Mouse (Mus musculus) liver, adult (tissue): ENCODE data around the gene Prnd.

Source experiments
- GATA4 ChIP-seq: IDR thresholded peaks from 2 replicates; pipeline ENCODE4 v1.6.1; 2014; ENCODE audit warnings: mild to moderate bottlenecking, low read length; ENCODE audit not compliant: insufficient replicate concordance

Prnd gene

GRCm38 (mm10) chr2:131994971-131995370 lies 44.3 kb downstream of the Prnd start:
- no peak for TF ChIP-seq GATA4

GRCm38 (mm10) chr2:131995742-131996141 lies 45.1 kb downstream of the Prnd start:
- TF ChIP-seq GATA4 = no peak

DNA sequence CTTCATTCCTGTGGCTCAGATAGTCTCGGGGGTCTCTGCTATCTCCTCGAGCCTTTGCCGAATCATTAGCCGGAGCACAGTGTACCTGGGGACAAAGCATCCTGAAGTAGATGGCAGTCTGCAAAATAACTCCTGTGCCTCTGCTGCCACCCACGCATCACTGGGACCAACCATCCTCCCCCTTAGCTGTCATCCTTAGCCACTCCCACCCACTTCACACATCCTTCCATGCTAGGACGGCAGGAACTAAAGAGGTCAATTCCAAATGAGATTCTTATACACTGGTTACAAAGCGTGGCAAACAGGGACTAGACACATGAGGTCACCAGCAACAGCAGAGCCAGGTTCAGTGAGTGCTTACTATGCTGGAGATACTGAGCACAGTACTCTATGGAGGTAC lies 45.7 kb downstream of the Prnd start:
- no peak for TF ChIP-seq GATA4

- no peak for TF ChIP-seq GATA4
Observed at GRCm38 (mm10) chr2:131997356-131997755, 46.7 kb downstream of the Prnd start.

- no peak for TF ChIP-seq GATA4
Observed at GRCm38 (mm10) chr2:132001696-132002334, 51.2 kb downstream of the Prnd start.

GRCm38 (mm10) chr2:132003916-132004315 lies 53.3 kb downstream of the Prnd start:
- TF ChIP-seq GATA4 = no peak

DNA sequence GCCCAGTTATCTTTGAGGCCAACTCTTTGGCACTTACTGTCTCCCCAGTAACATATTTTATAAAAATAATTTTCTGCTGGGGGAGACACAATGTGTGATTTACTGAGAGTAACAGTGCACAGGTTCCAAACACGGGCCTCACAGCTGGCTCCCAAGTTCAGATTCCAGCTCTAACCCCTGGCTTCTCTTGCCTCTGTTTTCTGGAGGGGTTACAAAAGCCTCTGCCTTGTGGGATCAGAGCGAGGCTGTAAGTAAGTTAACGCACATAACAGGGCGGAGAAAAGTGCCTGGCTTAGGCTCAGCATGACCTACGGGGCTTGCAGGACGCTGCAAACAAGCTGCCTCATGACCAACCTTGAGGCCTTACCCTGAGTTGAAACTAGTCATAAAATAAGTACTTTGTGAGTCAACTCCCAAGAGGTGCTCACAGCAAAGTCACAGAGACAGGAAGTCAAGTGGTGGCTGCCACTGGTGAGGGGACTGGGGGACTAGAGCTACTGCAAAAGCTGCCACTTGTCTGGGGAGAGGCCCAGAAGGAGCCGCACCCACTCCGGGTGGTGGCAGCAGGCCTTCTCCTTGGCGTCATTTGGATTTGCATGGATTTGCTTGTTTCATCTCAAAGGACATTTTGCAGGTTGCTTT lies 54.0 kb downstream of the Prnd start:
- TF ChIP-seq GATA4 = no peak

- no peak for TF ChIP-seq GATA4
Observed at GRCm38 (mm10) chr2:132005445-132005844, 54.8 kb downstream of the Prnd start.
